Mouse (Mus musculus) layer of hippocampus, postnatal 36 days (tissue): ENCODE data around the gene Cebpz. TPM values are rescaled to one million over a fixed set of nuclear protein-coding genes. Genes with fewer than 3 reads are reported as not detected.

Source experiments
- DNase-seq, 2 experiments: peaks; one replicate each; pipeline ENCODE4 v3.0.0; 2022
- total RNA-seq, 2 experiments: library from RNA; stranded (reverse); gene quantifications; 2 replicates each; pipeline ENCODE4 v1.2.3; 2021

The Cebpz gene
- total RNA-seq, 2 experiments from 2014 or later, result 32.2 to 38.3 TPM

DNA sequence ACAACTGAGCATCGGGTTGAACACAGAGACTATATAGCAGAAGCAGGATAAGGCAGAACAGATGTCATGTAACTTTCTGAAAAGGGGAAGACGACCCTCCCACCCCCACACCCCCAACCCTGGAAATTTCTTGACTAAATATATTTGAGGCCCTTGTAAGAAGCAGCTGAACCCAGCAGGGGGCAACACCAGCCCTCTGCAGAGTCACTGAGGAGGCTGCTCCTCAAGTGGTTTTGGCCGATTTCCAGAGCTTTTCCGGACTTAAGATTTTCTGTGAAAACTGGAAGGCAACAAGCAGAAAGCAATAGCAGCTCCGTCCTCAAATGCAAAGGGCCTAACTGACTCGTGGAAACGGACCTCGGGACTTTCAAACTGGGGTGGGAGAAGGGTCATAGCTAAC, 41.5 kb downstream of the Cebpz start:
- peak in 1 of 2 experiments; percentile 21 for DNase-seq

DNA sequence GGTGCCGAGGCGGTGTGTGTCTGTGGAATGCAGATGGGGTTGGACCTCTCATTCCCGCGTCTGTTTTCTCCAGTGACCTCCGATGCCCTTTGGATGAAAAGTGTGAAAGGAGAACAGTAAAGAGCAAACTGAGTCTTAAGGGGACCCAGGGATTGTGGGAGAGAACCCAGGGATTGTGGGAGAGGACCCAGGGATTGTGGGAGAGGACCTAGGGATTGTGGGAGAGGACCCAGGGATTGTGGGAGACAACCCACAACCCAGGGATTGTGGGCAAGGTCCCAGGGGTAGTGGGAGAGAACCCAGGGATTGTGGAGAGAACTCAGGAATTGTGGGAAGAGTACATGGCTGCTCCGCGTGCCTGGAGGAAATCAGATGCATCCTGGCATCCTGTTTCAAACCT, 41.9 kb downstream of the Cebpz start:
- DNase-seq, result no peak

DNA sequence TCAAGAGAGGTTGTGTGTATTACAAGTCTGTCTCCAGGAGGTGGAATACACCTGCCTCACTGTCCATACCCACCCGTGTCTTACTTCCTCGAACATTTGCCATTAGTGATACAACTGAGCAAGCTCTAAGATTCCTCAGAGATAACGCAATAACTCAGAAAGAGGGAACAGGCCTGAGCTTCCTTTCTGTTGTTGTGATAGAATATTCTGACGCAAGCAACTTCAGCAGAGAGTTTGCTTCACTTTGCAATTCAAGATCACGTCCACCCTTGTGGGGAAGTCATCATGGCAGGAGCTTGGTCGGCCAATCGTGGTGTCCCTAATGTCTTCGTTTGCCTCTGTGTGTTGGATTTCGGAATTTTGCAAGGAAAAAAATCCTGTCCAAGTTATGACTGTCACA, 45.8 kb downstream of the Cebpz start:
- no peak for DNase-seq

DNA sequence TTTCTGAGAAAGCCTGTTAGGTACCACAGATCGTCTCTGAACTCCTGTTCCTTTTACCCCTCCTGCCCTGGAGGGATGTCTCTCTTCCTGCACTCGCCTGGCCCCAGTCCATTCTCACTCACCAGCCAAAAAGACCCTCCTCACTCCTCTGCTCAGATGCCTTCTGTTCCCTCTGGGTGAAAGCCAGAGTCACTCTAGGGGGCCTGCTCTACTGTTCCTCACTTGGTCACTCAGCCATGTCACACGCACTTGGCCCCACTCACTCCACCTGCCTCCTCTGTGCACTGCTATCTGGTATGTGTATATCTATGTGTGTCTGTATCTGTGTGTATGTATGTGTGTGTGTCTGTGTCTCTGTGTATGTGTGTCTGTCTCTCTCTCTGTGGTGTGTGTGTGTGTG, 47.7 kb downstream of the Cebpz start:
- DNase-seq, result no peak

DNA sequence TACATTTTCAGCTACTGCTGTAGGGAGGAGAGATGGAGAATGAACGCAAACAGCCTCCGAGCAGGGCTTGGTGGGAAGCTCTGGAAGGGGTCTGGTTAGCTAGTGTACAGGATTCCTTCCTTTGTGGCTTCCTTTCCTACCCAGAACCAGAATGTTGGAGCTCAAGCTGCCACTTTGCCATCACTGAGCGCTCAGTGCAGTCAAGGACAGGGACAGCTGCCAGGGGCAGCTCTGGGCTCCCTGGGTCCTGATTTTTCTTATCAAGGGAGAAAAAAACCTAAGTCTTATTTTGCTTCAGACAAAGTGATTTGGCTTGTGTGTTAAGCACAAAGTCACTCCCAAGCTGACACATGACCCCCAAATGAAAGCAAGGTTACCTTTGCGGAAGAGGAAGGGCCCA, 48.3 kb downstream of the Cebpz start:
- no peak for DNase-seq

DNA sequence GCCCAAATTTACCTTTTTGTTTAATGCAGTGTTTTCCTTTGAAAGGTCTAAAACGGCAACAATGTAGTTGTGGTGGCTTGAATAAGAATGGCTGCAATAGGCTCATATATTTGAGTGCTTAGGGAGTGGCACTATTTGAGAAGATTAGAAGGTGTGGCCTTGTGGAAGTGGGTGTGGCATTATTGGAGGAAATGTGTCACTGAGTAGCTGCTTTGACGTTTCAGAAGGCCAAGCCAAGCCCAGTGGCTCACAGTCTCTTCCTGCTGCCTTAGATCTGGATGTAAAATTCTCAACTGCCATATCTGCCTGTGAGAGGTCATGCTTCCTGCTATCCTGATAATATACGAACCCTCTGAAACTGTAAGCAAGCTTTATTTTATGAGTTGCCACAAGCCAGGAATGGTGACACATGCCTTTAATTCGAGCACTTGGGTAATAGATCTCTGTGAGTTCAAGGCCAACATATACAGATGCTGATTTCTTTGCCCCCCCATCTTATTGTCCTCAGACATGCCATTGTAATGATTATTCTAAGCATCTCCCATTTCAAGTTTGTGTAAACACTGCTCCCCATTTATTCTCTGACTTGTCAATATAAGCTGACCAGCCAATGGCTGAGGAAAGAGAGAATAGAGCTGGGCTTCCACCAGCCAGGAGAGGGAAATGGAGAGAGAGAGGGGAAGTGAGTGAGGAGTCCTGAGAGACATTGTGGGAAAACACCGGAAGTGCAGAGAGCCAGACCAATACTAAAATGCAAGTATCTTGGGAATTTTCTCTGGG, 51.4 kb downstream of the Cebpz start:
- DNase-seq, result no peak

DNA sequence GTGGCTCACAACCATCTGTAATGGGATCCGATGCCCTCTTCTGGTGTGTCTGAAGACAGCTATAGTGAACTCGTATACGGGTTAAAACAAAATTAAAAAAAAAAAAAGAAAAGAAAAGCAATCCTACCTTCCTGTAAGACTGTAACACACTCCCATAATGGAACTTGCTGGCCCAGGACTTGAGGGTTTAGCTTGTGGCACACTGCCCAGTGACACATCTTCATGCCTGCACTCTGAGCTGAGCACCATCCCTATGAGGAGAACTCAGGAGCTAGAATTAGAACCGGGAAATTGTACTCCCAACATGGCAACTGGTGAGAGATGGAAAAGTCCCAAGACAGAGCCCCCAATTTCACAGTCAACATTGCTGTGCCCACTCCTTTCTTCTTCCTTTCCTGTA, 53.6 kb downstream of the Cebpz start:
- DNase-seq, result no peak

DNA sequence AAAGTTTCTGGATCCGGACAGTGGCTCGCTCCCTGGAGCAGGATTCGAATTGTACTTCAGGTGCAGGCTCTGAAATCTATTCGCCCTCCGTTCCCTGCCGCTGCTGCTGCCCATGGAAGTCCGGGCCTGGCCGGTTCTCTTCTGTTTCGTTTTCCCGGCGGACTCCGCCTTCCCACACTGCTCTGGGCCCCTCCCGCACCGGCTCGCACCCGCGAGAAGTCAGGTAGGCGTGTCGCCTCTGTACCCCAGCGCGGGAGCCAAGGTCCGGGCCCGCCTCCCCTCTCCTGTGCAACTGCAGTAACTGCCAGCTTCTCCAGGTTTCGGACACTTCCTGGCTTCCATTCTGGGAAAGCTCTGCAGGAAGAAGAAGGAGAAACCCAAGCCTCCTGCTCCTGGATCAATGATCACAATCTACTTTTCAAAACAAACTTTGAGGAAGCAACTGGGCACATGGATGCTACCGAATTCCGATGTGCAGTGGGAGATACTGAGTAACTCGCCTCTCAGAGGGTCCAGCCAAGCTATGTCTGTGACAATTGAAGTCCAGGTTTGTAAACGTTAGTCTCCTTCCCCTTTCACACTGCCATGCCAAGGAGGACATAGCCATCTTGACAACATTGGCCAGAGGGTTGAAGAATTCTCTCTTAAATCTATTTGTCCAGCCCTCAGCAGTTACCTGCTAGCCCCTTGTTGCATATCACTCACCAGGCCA, 54.3 kb downstream of the Cebpz start, which contains the start of gene Eif2ak2:
TSS of gene Eif2ak2 (minus strand) at position 173 of the 712 bp plus-strand sequence.
- DNase-seq, result peak; percentile 34

DNA sequence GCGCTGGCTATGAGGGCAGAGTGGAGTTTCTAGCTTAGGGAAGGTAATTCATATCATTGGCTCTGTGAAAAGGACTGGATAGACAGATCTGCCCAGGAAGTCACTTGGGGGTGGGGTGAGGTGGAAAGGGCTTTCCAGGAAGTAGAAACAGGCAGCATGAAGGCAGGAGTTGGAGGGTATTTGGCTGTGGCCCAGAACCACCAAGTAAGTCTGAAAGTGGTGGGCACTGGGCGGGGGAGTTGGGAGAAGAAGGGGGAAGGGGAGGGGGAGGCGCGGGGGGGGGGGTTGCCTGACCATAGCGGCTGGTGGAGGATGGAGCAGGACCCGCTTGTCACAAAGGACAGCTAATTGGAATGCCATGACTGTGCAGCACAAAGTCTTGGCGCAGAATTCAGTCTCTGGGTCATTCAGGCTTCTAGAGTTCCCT, 55.0 kb downstream of the Cebpz start:
- no peak for DNase-seq

DNA sequence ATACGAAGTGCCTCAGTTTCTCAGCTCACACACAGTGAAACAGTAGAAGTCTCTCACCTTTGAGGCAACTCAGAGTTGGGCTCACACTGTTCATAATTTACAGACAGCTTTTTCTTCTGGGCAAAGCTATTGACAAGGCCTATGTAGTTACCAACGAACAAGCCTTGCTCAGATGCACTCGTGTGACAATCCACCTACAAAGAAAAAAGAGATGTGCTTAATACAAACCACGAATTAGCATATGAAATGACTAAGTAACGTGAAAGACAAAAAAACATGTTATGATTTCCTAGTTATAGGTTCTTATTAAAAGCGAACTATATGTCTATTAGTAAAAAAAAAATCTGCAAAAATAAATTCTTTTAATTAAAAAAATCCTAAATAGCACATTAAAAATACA, 63.0 kb downstream of the Cebpz start:
- DNase-seq, result no peak

Other genes with a start within 250 kb of the Cebpz start
- 10 to 100 TPM; 59.1 to 68.3 TPM for gene Strn, start 199.9 kb downstream of the Cebpz start, total RNA-seq
- 10 to 100 TPM; 55.2 to 59.9 TPM for gene Heatr5b, start 101.7 kb downstream of the Cebpz start, total RNA-seq
- 10 to 100 TPM; 39.9 to 41.8 TPM for gene Gpatch11, start 101.5 kb downstream of the Cebpz start, total RNA-seq
- 1 to 10 TPM; 4.3 to 4.8 TPM for gene Eif2ak2, start 54.5 kb downstream of the Cebpz start, total RNA-seq
- not detected for gene Sult6b1, start 30.1 kb downstream of the Cebpz start, total RNA-seq
- gene Cebpzos, start 20.6 kb downstream of the Cebpz start, total RNA-seq, result 10 to 100 TPM; 26.8 to 27.6 TPM
- gene Ndufaf7, start 70 bp upstream of the Cebpz start, total RNA-seq, result 10 to 100 TPM; 51.9 to 61.6 TPM
- 10 to 100 TPM; 13.2 to 13.5 TPM for gene Prkd3, start 83.8 kb upstream of the Cebpz start, total RNA-seq
- 10 to 100 TPM; 11.8 to 14.0 TPM for gene Qpct, start 114.8 kb upstream of the Cebpz start, total RNA-seq